Mouse (Mus musculus) stomach, embryonic 16.5 days (tissue): ENCODE data around the gene Spata13. TPM values are rescaled to one million over a fixed set of nuclear protein-coding genes. Genes with fewer than 3 reads are reported as not detected.
A peak's percentile ranks its signal among the peaks of the same experiment; 100 is the strongest.

Experiments
- ATAC-seq: fragments of 200-750 bp; cut with Nextera tagmentation; 2 replicates; pipeline ENCODE4 v1.8.0; 2017; ENCODE audit warnings: moderate number of reproducible peaks, moderate TSS enrichment; ENCODE audit not compliant: insufficient read depth, low FRiP score
- H3K27ac ChIP-seq: fragments of 300-500 bp; sonication (generic); 2 replicates; pipeline ENCODE4 v1.5.1; 2014; ENCODE audit warnings: low read length
- H3K27me3 ChIP-seq: fragments of 300-500 bp; sonication (generic); 2 replicates; pipeline ENCODE4 v1.6.1; 2014; ENCODE audit warnings: low read length, control low read depth, mixed read lengths; ENCODE audit not compliant: control insufficient read depth, insufficient read depth
- H3K36me3 ChIP-seq: fragments of 300-500 bp; sonication (generic); 2 replicates; pipeline ENCODE4 v1.6.1; 2014; ENCODE audit warnings: low read length; ENCODE audit not compliant: control insufficient read depth, insufficient read depth
- H3K4me1 ChIP-seq: fragments of 300-500 bp; sonication (generic); 2 replicates; pipeline ENCODE4 v1.6.1; 2014; ENCODE audit warnings: low read length, control low read depth, mixed read lengths; ENCODE audit not compliant: control insufficient read depth, insufficient read depth
- H3K4me2 ChIP-seq: fragments of 300-500 bp; sonication (generic); 2 replicates; pipeline ENCODE4 v1.6.1; 2014; ENCODE audit warnings: low read depth, low read length, mixed read lengths
- H3K4me3 ChIP-seq: fragments of 300-500 bp; sonication (generic); replicated peaks from 2 replicates; pipeline ENCODE4 v1.5.1; 2014; ENCODE audit warnings: mild to moderate bottlenecking, low read length
- H3K9ac ChIP-seq: fragments of 300-500 bp; sonication (generic); 2 replicates; pipeline ENCODE4 v1.6.1; 2014; ENCODE audit warnings: low read length
- H3K9me3 ChIP-seq: fragments of 300-500 bp; sonication (generic); replicated peaks from 2 replicates; pipeline ENCODE4 v1.6.1; 2016; ENCODE audit warnings: low read length, control low read depth; ENCODE audit not compliant: control insufficient read depth
- WGBS: fragments of 180-500 bp; shearing (Covaris S2); extraction: QIAGEN DNeasy Blood & Tissue Kit; methylation state at CpG from one replicate; pipeline ENCODE4 v1.1.7; 2014; 5-methylcytosine and 5-hydroxymethylcytosine counted together
- polyA plus RNA-seq: library from polyadenylated mRNA; unstranded; fragments of >200 nt; fragmentation: Nextera tagmentation; extraction: Ambion mirVana; gene quantifications from 2 replicates; pipeline ENCODE4 v1.2.1, GENCODE M21; 2015

The Spata13 gene
- polyA plus RNA-seq, 1 experiment from 2014 or later, result 23.2 TPM

- no peak overlapping the region for H3K4me3 ChIP-seq
- 56% methylated on average over 4 of the region's 4 CpGs for WGBS
- H3K9me3 ChIP-seq, result no peaks in the 10 kb centered on the region
- H3K9ac ChIP-seq, result no peak overlapping the region
- H3K27ac ChIP-seq, result no peak overlapping the region
- peak; percentile 78; the same call in 1 of the 2 replicates for ATAC-seq
- peaks cover 12% of the 10 kb centered on the region for H3K4me1 ChIP-seq
- H3K36me3 ChIP-seq, result no peaks in the 10 kb centered on the region
- no peaks in the 10 kb centered on the region for H3K27me3 ChIP-seq
- H3K4me2 ChIP-seq, result no peak overlapping the region
These were observed 27.6 kb upstream of the Spata13 start for GRCm38 (mm10) chr14:60606194-60606593.

- no peak overlapping the region for H3K9ac ChIP-seq
- H3K4me3 ChIP-seq, result no peak overlapping the region
- ATAC-seq, result no peak
- H3K9me3 ChIP-seq, result no peaks in the 10 kb centered on the region
- H3K27ac ChIP-seq, result no peak overlapping the region
- H3K36me3 ChIP-seq, result no peaks in the 10 kb centered on the region
- peaks cover 12% of the 10 kb centered on the region for H3K4me1 ChIP-seq
- no peaks in the 10 kb centered on the region for H3K27me3 ChIP-seq
- 76% methylated on average over 4 of the region's 4 CpGs for WGBS
- H3K4me2 ChIP-seq, result no peak overlapping the region
These were observed 26.1 kb upstream of the Spata13 start for GRCm38 (mm10) chr14:60607743-60608142.

GRCm38 (mm10) chr14:60609160-60609559 is 24.6 kb upstream of the Spata13 start:
- no peak for ATAC-seq
- H3K27ac ChIP-seq, result no peak overlapping the region
- H3K9ac ChIP-seq, result no peak overlapping the region
- peaks cover 12% of the 10 kb centered on the region for H3K4me1 ChIP-seq
- no peak overlapping the region for H3K4me2 ChIP-seq
- no peaks in the 10 kb centered on the region for H3K27me3 ChIP-seq
- no peaks in the 10 kb centered on the region for H3K36me3 ChIP-seq
- H3K9me3 ChIP-seq, result no peaks in the 10 kb centered on the region
- H3K4me3 ChIP-seq, result no peak overlapping the region
- 67% methylated on average over 1 of the region's 1 CpGs for WGBS

GRCm38 (mm10) chr14:60612671-60613070 is 21.1 kb upstream of the Spata13 start:
- no peaks in the 10 kb centered on the region for H3K27me3 ChIP-seq
- no peak overlapping the region for H3K9ac ChIP-seq
- H3K9me3 ChIP-seq, result no peaks in the 10 kb centered on the region
- H3K4me3 ChIP-seq, result no peak overlapping the region
- H3K27ac ChIP-seq, result no peak overlapping the region
- no peaks in the 10 kb centered on the region for H3K36me3 ChIP-seq
- WGBS, result 35% methylated on average over 7 of the region's 7 CpGs
- no peak overlapping the region for H3K4me2 ChIP-seq
- no peaks in the 10 kb centered on the region for H3K4me1 ChIP-seq
- no peak for ATAC-seq

- H3K4me2 ChIP-seq, result no peak overlapping the region
- no peak overlapping the region for H3K4me3 ChIP-seq
- 23% methylated on average over 9 of the region's 9 CpGs for WGBS
- peak overlapping the region; percentile 37 for H3K27ac ChIP-seq
- no peak overlapping the region for H3K9ac ChIP-seq
- peaks cover 6% of the 10 kb centered on the region; the same call in 1 of the 2 replicates for H3K9me3 ChIP-seq
- H3K4me1 ChIP-seq, result peaks cover 4% of the 10 kb centered on the region
- peak; percentile 58; the same call in 1 of the 2 replicates for ATAC-seq
- H3K36me3 ChIP-seq, result no peaks in the 10 kb centered on the region
- no peaks in the 10 kb centered on the region for H3K27me3 ChIP-seq
These were observed 12.7 kb upstream of the Spata13 start for GRCm38 (mm10) chr14:60621076-60621475.

GRCm38 (mm10) chr14:60625486-60625885 is 8.3 kb upstream of the Spata13 start:
- Histone ChIP-seq H3K9me3 (peaks cover 6% of the 10 kb centered on the region; the same call in 1 of the 2 replicates), H3K4me2 (no peak overlapping the region), H3K27ac (no peak overlapping the region), H3K9ac (no peak overlapping the region), H3K4me1 (peaks cover 4% of the 10 kb centered on the region), H3K36me3 (no peaks in the 10 kb centered on the region), H3K4me3 (no peak overlapping the region), H3K27me3 (no peaks in the 10 kb centered on the region)
- WGBS, result 62% methylated on average over 6 of the region's 6 CpGs
- no peak for ATAC-seq

- no peak for ATAC-seq
- 65% methylated on average over 9 of the region's 9 CpGs for WGBS
These were observed 3.8 kb upstream of the Spata13 start for GRCm38 (mm10) chr14:60629887-60630460.

GRCm38 (mm10) chr14:60630981-60631380 is 2.8 kb upstream of the Spata13 start:
- 78% methylated on average over 4 of the region's 4 CpGs for WGBS
- no peak for ATAC-seq
- Histone ChIP-seq H3K4me2 (no peak overlapping the region), H3K4me3 (no peak overlapping the region), H3K27me3 (peaks cover 6% of the 10 kb centered on the region; the same call in 1 of the 2 replicates), H3K36me3 (no peaks in the 10 kb centered on the region), H3K9ac (no peak overlapping the region), H3K27ac (no peak overlapping the region), H3K9me3 (no peaks in the 10 kb centered on the region), H3K4me1 (0 out of 2 replicates have a peak, but pooled peaks cover 8% of the 10 kb centered on the region)

More at GRCm38 (mm10) chr14:60629887-60630460, 3.8 kb upstream of the Spata13 start:
- Histone ChIP-seq H3K9me3 (no peaks in the 10 kb centered on the region), H3K9ac (no peak overlapping the region), H3K27ac (no peak overlapping the region), H3K27me3 (peaks cover 6% of the 10 kb centered on the region; the same call in 1 of the 2 replicates), H3K4me3 (no peak overlapping the region), H3K4me1 (0 out of 2 replicates have a peak, but pooled peaks cover 8% of the 10 kb centered on the region), H3K36me3 (no peaks in the 10 kb centered on the region), H3K4me2 (no peak overlapping the region)

GRCm38 (mm10) chr14:60634877-60635771 is 1.3 kb downstream of the Spata13 start:
- peaks cover 20% of the 10 kb centered on the region for H3K4me1 ChIP-seq
- WGBS, result under 1% methylated on average over 45 of the region's 45 CpGs

More at GRCm38 (mm10) chr14:60634877-60635771, 1.3 kb downstream of the Spata13 start:
- peak overlapping the region; percentile 76 for H3K27ac ChIP-seq
- H3K27me3 ChIP-seq, result peaks cover 6% of the 10 kb centered on the region; the same call in 1 of the 2 replicates
- H3K9ac ChIP-seq, result peak overlapping the region; percentile 76
- H3K36me3 ChIP-seq, result no peaks in the 10 kb centered on the region
- peak; percentile 81 for ATAC-seq
- H3K4me2 ChIP-seq, result peak overlapping the region; percentile 96
- peak overlapping the region; percentile 68 for H3K4me3 ChIP-seq
- no peaks in the 10 kb centered on the region for H3K9me3 ChIP-seq
